Mouse (Mus musculus) frontal cortex, postnatal 10 days (tissue): Measurements from ENCODE around the gene Synrg.

ENCODE experiments used
- DNase-seq, 2 experiments: peaks; one replicate each; pipeline ENCODE4 v3.0.0; 2022; ENCODE audit warnings: low spot score in 2 of 2, mixed read lengths in 1 of 2

Synrg gene

DNA sequence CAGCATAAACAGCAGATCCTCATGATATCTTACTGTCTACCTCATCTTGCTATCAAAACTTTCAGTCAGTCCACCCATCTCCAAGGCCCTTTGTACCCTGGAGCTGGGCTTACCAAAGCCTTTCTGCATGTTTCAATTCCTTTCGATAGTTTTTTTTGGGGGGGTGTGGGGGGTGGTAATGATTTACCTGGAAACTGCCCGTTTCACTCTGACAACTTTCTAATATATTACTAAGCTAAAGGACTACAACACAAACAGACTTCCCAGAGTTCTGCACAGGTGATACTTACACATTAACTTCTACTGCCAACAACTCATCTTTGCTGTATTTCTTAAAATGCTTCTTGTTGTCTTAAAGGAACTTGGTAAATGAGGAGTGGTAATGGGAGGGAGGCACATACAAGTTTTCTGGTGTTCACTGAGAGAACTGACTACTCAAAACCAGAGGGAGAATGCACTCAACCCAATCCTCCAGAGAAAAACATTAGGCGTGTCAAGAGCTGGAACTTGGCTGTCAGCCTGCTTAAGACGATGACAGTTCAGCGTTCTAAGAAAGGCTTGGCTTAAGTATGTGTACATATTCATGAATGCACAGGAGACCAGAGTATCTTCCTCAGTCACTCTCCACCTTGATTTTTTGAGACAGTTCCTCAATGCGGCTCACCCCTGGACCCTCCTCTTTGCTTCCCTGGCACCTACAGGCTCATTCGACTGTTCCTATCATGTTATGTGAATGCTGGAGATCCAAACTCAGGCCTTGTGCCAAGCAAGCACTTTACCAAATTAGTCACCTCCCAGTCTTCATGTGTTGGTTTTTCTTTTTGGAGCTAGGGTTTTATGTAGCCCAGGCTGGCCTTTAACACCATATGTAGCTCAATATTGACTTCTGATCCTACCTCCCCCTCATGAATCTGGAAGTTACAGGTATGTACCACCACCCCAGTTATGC, 109.9 kb downstream of the Synrg start:
- DNase-seq, result no peak

DNA sequence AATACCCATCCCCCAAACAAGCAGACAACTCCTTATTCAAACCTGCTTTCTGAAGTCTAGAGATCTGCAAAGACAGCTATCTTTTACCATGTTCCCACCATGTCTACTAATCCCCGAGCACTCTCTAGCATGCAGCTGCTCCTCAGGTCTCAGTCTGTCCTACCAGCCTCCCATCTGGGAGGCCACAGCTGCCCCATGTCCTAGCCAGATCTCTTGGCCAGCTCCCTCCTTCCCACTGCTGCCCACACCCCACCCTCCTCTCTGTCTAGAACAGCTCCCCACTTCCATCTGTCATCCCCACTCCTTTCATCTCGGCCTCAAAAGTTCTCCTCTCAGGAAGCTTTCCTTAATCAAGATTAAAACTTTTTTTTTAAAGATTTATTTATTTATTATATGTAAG, 112.8 kb downstream of the Synrg start:
- DNase-seq, result no peak

DNA sequence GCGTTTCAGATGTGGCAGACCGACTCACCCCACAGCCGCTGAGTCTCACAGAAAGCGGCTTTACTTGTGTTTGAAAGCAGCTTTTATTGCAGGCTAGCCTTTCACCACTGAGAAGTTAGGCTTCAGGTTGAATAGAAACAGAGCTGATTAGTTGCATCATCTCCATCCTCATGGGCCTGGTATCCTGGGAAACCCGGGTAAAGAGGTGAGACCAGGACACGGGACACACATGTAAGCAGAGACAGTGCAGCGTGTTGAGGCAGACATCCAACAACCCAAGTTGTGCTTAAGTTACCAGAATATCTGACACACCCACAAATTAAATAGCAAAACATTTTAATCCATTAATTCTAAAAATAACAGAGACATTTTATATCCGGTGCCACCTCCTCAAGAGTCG, 114.4 kb downstream of the Synrg start:
- no peak for DNase-seq

DNA sequence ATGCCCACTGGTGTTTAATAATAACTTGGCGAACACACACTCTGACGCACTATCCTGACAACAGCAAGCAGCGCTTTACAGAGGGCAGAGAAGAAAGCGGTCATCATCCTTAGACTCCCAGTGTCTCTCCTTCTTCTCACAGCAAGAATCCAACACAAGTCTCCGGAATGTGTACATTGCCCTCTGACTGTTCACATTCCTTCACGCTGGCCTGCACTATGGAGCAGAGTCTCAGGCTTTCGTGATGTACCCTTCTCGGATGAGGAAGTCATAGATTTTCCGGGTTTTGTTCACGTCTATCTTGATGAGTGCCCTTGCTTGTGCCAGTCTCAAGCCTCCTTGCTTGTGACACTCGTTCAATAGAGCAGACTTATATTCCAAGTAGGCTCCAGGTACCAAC, 115.1 kb downstream of the Synrg start:
- no peak for DNase-seq

DNA sequence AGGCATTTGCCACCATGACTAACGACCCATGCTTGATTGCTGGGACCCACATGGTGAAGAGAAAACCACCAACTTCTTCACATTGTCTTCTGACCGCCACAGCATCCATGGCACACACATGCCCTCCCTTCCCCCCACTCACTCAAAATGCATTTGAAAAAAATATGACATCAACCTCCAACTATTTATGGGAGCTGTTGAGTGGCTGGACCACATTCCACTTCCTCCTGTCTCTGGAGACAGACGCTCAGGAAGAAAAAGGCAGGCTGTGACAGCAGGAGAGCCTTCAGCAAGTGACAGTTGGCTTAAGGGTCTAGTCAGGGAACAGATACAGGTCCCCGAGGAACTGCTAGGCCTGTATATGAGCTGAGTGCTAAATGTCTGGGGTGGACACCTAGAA, 115.7 kb downstream of the Synrg start:
- no peak for DNase-seq

DNA sequence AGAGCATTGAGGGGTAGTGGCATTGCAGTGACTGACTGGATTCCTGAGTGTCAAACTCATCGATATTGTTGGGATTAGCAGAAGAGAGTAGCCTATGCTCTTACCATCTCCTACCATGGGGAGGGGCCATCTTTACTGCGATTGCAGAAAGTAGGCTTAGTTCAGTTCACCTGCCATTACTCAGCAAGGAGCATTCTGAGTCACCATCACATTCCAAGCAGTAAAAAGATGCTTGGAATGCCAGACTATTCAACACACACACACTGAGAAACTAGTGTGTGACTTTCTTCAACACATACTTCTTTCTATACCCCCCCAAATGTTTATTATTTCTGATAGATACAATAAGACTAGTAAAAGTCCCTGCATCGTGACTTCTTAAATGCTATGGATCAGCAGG, 116.1 kb downstream of the Synrg start:
- no peak for DNase-seq

DNA sequence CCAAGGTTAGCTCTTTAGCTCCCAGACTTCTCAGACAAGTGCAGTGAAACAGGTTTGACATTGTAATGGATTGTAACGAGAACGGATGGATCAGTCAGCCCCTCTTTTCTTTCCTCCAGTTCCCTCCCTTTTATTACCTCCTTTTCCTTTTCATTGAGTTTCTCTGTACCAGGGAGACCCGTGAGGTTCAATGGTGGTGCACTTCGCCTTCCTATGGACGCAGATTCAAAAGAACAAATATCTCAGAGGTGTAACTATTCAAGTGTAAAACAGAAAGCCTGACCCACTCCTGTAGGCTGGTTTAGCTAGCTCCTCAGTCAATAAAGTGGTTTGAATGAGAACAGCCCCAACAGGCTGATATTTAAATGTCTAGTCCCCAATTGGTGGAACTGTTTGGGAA, 117.7 kb downstream of the Synrg start:
- DNase-seq, result no peak

DNA sequence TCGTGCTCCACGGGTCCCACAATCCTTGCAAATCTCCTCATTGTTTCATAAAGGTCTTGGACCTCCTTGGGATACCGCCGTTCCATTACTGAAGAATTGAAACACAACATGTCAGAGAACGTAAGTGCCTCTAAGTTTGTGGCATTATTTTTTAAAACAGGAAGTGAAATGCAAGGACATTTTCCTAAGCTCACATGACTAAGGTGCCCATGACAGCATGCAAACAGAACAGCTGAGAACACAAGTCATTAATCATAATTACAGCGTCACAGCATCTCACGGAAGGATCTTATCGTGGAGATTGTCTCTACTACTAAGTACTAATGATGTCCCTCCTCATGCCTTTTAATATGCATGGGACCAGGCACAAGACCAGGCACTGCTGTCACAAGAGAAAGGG, 126.3 kb downstream of the Synrg start:
- no peak for DNase-seq
